ENCODE assay signal across 18 mouse cellular contexts in the genomic region with DNA sequence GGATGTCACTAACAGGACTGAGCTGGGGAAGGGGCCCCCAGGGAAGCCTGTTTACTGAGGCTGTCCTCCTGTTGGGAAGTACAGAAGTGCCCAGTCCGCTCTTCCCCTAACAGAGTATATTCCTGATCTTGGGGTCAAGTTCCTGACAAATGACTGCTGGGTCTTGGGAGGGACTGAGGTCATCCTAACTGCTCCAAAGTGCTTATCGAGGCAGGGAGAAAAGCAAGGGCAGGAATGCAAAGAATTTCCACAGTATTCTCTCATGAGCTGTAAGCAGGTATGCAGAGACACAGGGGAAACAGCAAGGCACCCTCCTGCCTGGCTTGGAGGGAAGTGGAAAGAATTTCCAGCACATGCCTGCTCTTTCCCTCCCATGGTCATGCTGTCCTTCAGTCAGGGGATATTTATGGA.
A peak's percentile ranks its signal among the peaks of the same experiment; 100 is the strongest.
DNase-seq lines count a peak whose midpoint lies in the region; ATAC-seq and TF ChIP-seq lines count a peak whose summit lies in the region.
"Had no signal": no experiment of that assay in that cellular context is flagged by ENCODE, and none has a peak within 500 bp of the region (broad histone marks: within the 10 kb centered on the region; RNA-seq: fewer than 3 reads in every experiment).

No protein-coding gene starts in this region.

- peak; percentile 79 for DNase-seq in heart, embryonic 10.5 days (ENCODE audit: low spot score)
- DNase-seq in heart, adult 11 months: no peak
- peak; percentile 4 for DNase-seq in hindbrain, embryonic 10.5 days (ENCODE audit: low spot score)
- DNase-seq in hindbrain, postnatal 0 days (ENCODE audit: low spot score): no peak
- DNase-seq in midbrain, embryonic 11.5 days (ENCODE audit: low spot score, missing footprints): peak; percentile 78
- no peak for DNase-seq in gastrocnemius, adult 2 months
- DNase-seq in cerebellum, postnatal 4 days (ENCODE audit: low spot score in 2 of 2): no peak
- DNase-seq: cerebellum, adult 11 months; left cerebral cortex, postnatal 4 days; lung, postnatal 14 days; thymus, postnatal 25 days had no signal

- intact Hi-C loops in gastrocnemius, adult 2 months (cut with DNase I): no loop called here

- no peak overlapping the region for H3K9ac ChIP-seq in hindbrain, postnatal 0 days (replicated peaks; ENCODE audit: low read length)
- H3K9ac ChIP-seq in midbrain, embryonic 11.5 days (ENCODE audit: low read length): no peak overlapping the region
- no peak overlapping the region for H3K9ac ChIP-seq in midbrain, embryonic 13.5 days (replicated peaks)
- H3K9ac ChIP-seq: hindbrain, embryonic 12.5 days; intestine, embryonic 15.5 days had no signal

- peaks cover 17% of the 10 kb centered on the region for H3K4me1 ChIP-seq in heart, embryonic 10.5 days
- peaks cover 11% of the 10 kb centered on the region for H3K4me1 ChIP-seq in hindbrain, embryonic 10.5 days (replicated peaks)
- H3K4me1 ChIP-seq in hindbrain, postnatal 0 days (ENCODE audit: insufficient read depth, low read length): no peaks in the 10 kb centered on the region
- H3K4me1 ChIP-seq in midbrain, embryonic 11.5 days (ENCODE audit: control insufficient read depth, insufficient read depth, low read length): no peaks in the 10 kb centered on the region
- peaks cover 4% of the 10 kb centered on the region; the same call in 1 of the 2 replicates for H3K4me1 ChIP-seq in midbrain, embryonic 13.5 days (replicated peaks)
- H3K4me1 ChIP-seq: hindbrain, embryonic 12.5 days; intestine, embryonic 15.5 days had no signal

- H3K27me3 ChIP-seq in heart, embryonic 10.5 days (ENCODE audit: insufficient read depth, poor library complexity, severe bottlenecking): no peaks in the 10 kb centered on the region
- no peaks in the 10 kb centered on the region for H3K27me3 ChIP-seq in hindbrain, embryonic 10.5 days (ENCODE audit: insufficient read depth, poor library complexity, severe bottlenecking)
- H3K27me3 ChIP-seq in hindbrain, postnatal 0 days (ENCODE audit: insufficient read depth, low read length): no peaks in the 10 kb centered on the region
- no peaks in the 10 kb centered on the region for H3K27me3 ChIP-seq in midbrain, embryonic 11.5 days (ENCODE audit: control insufficient read depth, insufficient read depth, low read length)
- H3K27me3 ChIP-seq in midbrain, embryonic 13.5 days: no peaks in the 10 kb centered on the region
- H3K27me3 ChIP-seq: hindbrain, embryonic 12.5 days; intestine, embryonic 15.5 days had no signal

- no peaks in the 10 kb centered on the region for H3K9me3 ChIP-seq in heart, embryonic 10.5 days
- H3K9me3 ChIP-seq in hindbrain, embryonic 10.5 days: 0 out of 2 replicates have a peak, but pooled peaks cover 2% of the 10 kb centered on the region
- H3K9me3 ChIP-seq in hindbrain, postnatal 0 days (ENCODE audit: low read length): no peaks in the 10 kb centered on the region
- H3K9me3 ChIP-seq in midbrain, embryonic 11.5 days (ENCODE audit: control insufficient read depth, low read length): no peaks in the 10 kb centered on the region
- no peaks in the 10 kb centered on the region for H3K9me3 ChIP-seq in midbrain, embryonic 13.5 days
- H3K9me3 ChIP-seq: hindbrain, embryonic 12.5 days; intestine, embryonic 15.5 days had no signal

- H3K4me2 ChIP-seq in hindbrain, postnatal 0 days (ENCODE audit: low read depth, low read length): no peak overlapping the region
- H3K4me2 ChIP-seq in midbrain, embryonic 11.5 days: no peak overlapping the region
- H3K4me2 ChIP-seq in midbrain, embryonic 13.5 days (replicated peaks): no peak overlapping the region
- H3K4me2 ChIP-seq: hindbrain, embryonic 12.5 days; intestine, embryonic 15.5 days; liver, embryonic 11.5 days had no signal

- no peak for TF ChIP-seq CTCF in hindbrain, postnatal 0 days (IDR thresholded peaks at IDR 0.05; ENCODE audit: low read depth)
- no peak for TF ChIP-seq CTCF in gastrocnemius, adult 2 months (IDR thresholded peaks at IDR 0.05)

- peak overlapping the region; percentile 74 for H3K27ac ChIP-seq in heart, embryonic 10.5 days
- H3K27ac ChIP-seq in hindbrain, embryonic 10.5 days: no peak overlapping the region
- H3K27ac ChIP-seq in hindbrain, postnatal 0 days: no peak overlapping the region
- no peak overlapping the region for H3K27ac ChIP-seq in midbrain, embryonic 11.5 days (ENCODE audit: low read depth, low read length)
- H3K27ac ChIP-seq in midbrain, embryonic 13.5 days: no peak overlapping the region
- no peak overlapping the region for H3K27ac ChIP-seq in gastrocnemius, adult 2 months
- H3K27ac ChIP-seq: hindbrain, embryonic 12.5 days; intestine, embryonic 15.5 days; stomach, postnatal 0 days had no signal

- WGBS in heart, embryonic 10.5 days: 6% methylated on average over 2 of the region's 2 CpGs
- 29% methylated on average over 2 of the region's 2 CpGs for WGBS in hindbrain, embryonic 10.5 days
- WGBS in hindbrain, postnatal 0 days: 34% methylated on average over 2 of the region's 2 CpGs
- 43% methylated on average over 2 of the region's 2 CpGs for WGBS in midbrain, embryonic 11.5 days
- WGBS in midbrain, embryonic 13.5 days: 43% methylated on average over 2 of the region's 2 CpGs

- no peak for ATAC-seq in hindbrain, postnatal 0 days
- no peak for ATAC-seq in midbrain, embryonic 11.5 days (ENCODE audit: low FRiP score)
- ATAC-seq in midbrain, embryonic 13.5 days: no peak
- ATAC-seq: forebrain, embryonic 14.5 days; intestine, embryonic 15.5 days had no signal

- no peak overlapping the region for H3K4me3 ChIP-seq in heart, embryonic 10.5 days
- no peak overlapping the region for H3K4me3 ChIP-seq in hindbrain, embryonic 10.5 days
- no peak overlapping the region for H3K4me3 ChIP-seq in hindbrain, postnatal 0 days (ENCODE audit: low read length)
- H3K4me3 ChIP-seq in midbrain, embryonic 11.5 days (ENCODE audit: low read depth, low read length): no peak overlapping the region
- no peak overlapping the region for H3K4me3 ChIP-seq in midbrain, embryonic 13.5 days (replicated peaks)
- H3K4me3 ChIP-seq in gastrocnemius, adult 2 months: no peak overlapping the region
- H3K4me3 ChIP-seq: hindbrain, embryonic 12.5 days; intestine, embryonic 15.5 days; myocyte had no signal

- no peaks in the 10 kb centered on the region for H3K36me3 ChIP-seq in heart, embryonic 10.5 days
- no peaks in the 10 kb centered on the region for H3K36me3 ChIP-seq in hindbrain, embryonic 10.5 days
- H3K36me3 ChIP-seq in hindbrain, postnatal 0 days (ENCODE audit: insufficient read depth, low read length): no peaks in the 10 kb centered on the region
- H3K36me3 ChIP-seq in midbrain, embryonic 11.5 days (ENCODE audit: control insufficient read depth, insufficient read depth, low read length): no peaks in the 10 kb centered on the region
- H3K36me3 ChIP-seq in midbrain, embryonic 13.5 days: no peaks in the 10 kb centered on the region
- H3K36me3 ChIP-seq: hindbrain, embryonic 12.5 days; intestine, embryonic 15.5 days had no signal

Comparison
In these comparisons a context has a peak if more than half of its experiments do, and no peak if none do; other contexts are left out.
1. DNase-seq: peak in heart, embryonic 10.5 days (single experiment), hindbrain, embryonic 10.5 days (single experiment) and midbrain, embryonic 11.5 days (single experiment); none in heart, adult 11 months (single experiment), hindbrain, postnatal 0 days (single experiment), gastrocnemius, adult 2 months (single experiment) and cerebellum, postnatal 4 days (0 of 2).